Mouse (Mus musculus): ENCODE measurements around the gene Als2cl. TPM values are rescaled to one million over a fixed set of nuclear protein-coding genes. Genes with fewer than 3 reads are reported as not detected.

Gene Als2cl
- total and polyA plus RNA-seq, 2 experiments from 2014 or later, result 1.2 to 9.0 TPM

- no peak for TF ChIP-seq CTCF (IDR thresholded peaks at IDR 0.05)
- Histone ChIP-seq H3K4me3 (ENCODE audit: low read depth, low read length) (no peak overlapping the region), H3K9me3 (ENCODE audit: low read length) (no peaks in the 10 kb centered on the region), H3K4me1 (ENCODE audit: insufficient read depth, low read length) (no peaks in the 10 kb centered on the region), H3K4me2 (ENCODE audit: low read depth, low read length, poor library complexity, severe bottlenecking) (no peak overlapping the region), H3K9ac (replicated peaks; ENCODE audit: low read length, poor library complexity, severe bottlenecking) (no peak overlapping the region), H3K27me3 (ENCODE audit: insufficient read depth, low read length) (peaks cover 10% of the 10 kb centered on the region; the same call in 1 of the 2 replicates), H3K36me3 (ENCODE audit: insufficient read depth, low read length) (no peaks in the 10 kb centered on the region), H3K27ac (ENCODE audit: low read depth, low read length) (no peak overlapping the region)
- ATAC-seq (ENCODE audit: low FRiP score) (no peak), DNase-seq (ENCODE audit: low spot score) (no peak)
- WGBS, result 23% methylated on average over 20 of the region's 20 CpGs
Observed at GRCm38 (mm10) chr9:110946548-110947044, 66.9 kb downstream of the Als2cl start.

- Histone ChIP-seq H3K4me3 (ENCODE audit: low read depth, low read length) (no peak overlapping the region), H3K36me3 (ENCODE audit: insufficient read depth, low read length) (no peaks in the 10 kb centered on the region), H3K4me1 (ENCODE audit: insufficient read depth, low read length) (no peaks in the 10 kb centered on the region), H3K27ac (ENCODE audit: low read depth, low read length) (no peak overlapping the region), H3K4me2 (ENCODE audit: low read depth, low read length, poor library complexity, severe bottlenecking) (no peak overlapping the region), H3K27me3 (ENCODE audit: insufficient read depth, low read length) (peaks cover 10% of the 10 kb centered on the region; the same call in 1 of the 2 replicates), H3K9ac (replicated peaks; ENCODE audit: low read length, poor library complexity, severe bottlenecking) (no peak overlapping the region), H3K9me3 (ENCODE audit: low read length) (no peaks in the 10 kb centered on the region)
- no peak for DNase-seq (ENCODE audit: low spot score)
- WGBS, result 14% methylated on average over 6 of the region's 6 CpGs
- ATAC-seq (ENCODE audit: low FRiP score), result no peak
- TF ChIP-seq CTCF (IDR thresholded peaks at IDR 0.05), result no peak
Observed at GRCm38 (mm10) chr9:110947261-110947661, 67.6 kb downstream of the Als2cl start.

- H3K9me3 ChIP-seq (ENCODE audit: low read length), result no peaks in the 10 kb centered on the region
- 45% methylated on average over 6 of the region's 6 CpGs for WGBS
- no peak overlapping the region for H3K27ac ChIP-seq (ENCODE audit: low read depth, low read length)
- DNase-seq (ENCODE audit: low spot score), result no peak
- no peaks in the 10 kb centered on the region for H3K4me1 ChIP-seq (ENCODE audit: insufficient read depth, low read length)
- no peak for TF ChIP-seq CTCF (IDR thresholded peaks at IDR 0.05)
- no peak overlapping the region for H3K4me2 ChIP-seq (ENCODE audit: low read depth, low read length, poor library complexity, severe bottlenecking)
- no peak overlapping the region for H3K9ac ChIP-seq (replicated peaks; ENCODE audit: low read length, poor library complexity, severe bottlenecking)
- ATAC-seq (ENCODE audit: low FRiP score), result no peak
- peaks cover 10% of the 10 kb centered on the region; the same call in 1 of the 2 replicates for H3K27me3 ChIP-seq (ENCODE audit: insufficient read depth, low read length)
- H3K4me3 ChIP-seq (ENCODE audit: low read depth, low read length), result no peak overlapping the region
- no peaks in the 10 kb centered on the region for H3K36me3 ChIP-seq (ENCODE audit: insufficient read depth, low read length)
Observed at GRCm38 (mm10) chr9:110947900-110948299, 68.2 kb downstream of the Als2cl start.

DNA sequence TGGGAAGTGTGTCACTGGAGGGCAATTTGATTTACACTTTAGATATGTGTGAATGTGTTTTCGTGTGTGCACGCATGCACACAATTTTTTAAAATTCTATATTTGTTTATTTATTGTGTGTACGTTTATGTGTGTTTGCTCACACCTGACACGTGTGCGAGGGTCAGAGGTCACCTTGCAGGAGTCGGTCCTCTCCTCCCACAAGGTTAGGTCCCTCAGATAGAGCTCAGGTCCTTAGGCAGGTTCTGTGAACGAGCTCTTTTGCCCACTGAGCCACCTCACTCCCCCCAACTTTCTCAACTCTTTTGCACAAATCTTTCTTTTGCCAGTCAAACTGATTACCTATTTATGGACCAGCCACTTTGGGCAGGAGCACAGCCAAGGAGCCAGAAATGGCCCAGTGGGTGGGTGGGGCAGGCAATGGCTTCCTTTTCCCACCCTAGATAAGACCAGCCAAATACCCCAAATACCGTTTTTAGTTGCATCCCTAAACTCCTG is 69.2 kb downstream of the Als2cl start:
- Histone ChIP-seq H3K4me1 (ENCODE audit: insufficient read depth, low read length) (no peaks in the 10 kb centered on the region), H3K9me3 (ENCODE audit: low read length) (no peaks in the 10 kb centered on the region), H3K27ac (ENCODE audit: low read depth, low read length) (no peak overlapping the region), H3K4me2 (ENCODE audit: low read depth, low read length, poor library complexity, severe bottlenecking) (no peak overlapping the region), H3K27me3 (ENCODE audit: insufficient read depth, low read length) (peaks cover 10% of the 10 kb centered on the region; the same call in 1 of the 2 replicates), H3K4me3 (ENCODE audit: low read depth, low read length) (no peak overlapping the region), H3K36me3 (ENCODE audit: insufficient read depth, low read length) (no peaks in the 10 kb centered on the region), H3K9ac (replicated peaks; ENCODE audit: low read length, poor library complexity, severe bottlenecking) (no peak overlapping the region)
- ATAC-seq (ENCODE audit: low FRiP score), result no peak
- no peak for DNase-seq (ENCODE audit: low spot score)
- no peak for TF ChIP-seq CTCF (IDR thresholded peaks at IDR 0.05)
- 66% methylated on average over 8 of the region's 8 CpGs for WGBS

DNA sequence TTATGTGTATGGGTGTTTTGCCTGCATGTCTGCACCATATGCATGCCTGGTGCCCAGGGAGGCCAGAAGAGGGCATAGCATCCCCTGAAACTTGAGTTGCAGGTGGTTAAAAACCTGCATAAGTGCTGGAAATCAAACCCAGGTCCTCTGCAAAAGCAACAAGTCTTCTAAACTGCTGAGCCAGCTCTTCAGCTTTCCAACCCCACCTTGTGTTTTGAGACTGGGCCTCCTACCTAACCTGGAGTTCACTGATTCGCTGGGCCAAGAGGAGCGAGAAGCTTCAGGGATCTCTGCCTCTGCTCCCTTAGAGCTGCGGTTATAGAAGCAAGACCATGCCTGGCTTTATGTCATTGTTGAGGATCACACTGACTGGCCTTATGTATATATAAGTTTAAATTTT is 70.4 kb downstream of the Als2cl start:
- WGBS, result 97% methylated on average over 3 of the region's 3 CpGs
- ATAC-seq (ENCODE audit: low FRiP score), result no peak

More for the DNA sequence above, 70.4 kb downstream of the Als2cl start:
- TF ChIP-seq CTCF (IDR thresholded peaks at IDR 0.05), result no peak
- H3K4me3 ChIP-seq (ENCODE audit: low read depth, low read length), result no peak overlapping the region
- H3K27me3 ChIP-seq (ENCODE audit: insufficient read depth, low read length), result peaks cover 9% of the 10 kb centered on the region; the same call in 1 of the 2 replicates
- H3K27ac ChIP-seq (ENCODE audit: low read depth, low read length), result no peak overlapping the region
- H3K4me1 ChIP-seq (ENCODE audit: insufficient read depth, low read length), result no peaks in the 10 kb centered on the region
- H3K9me3 ChIP-seq (ENCODE audit: low read length), result no peaks in the 10 kb centered on the region
- H3K36me3 ChIP-seq (ENCODE audit: insufficient read depth, low read length), result no peaks in the 10 kb centered on the region
- H3K9ac ChIP-seq (replicated peaks; ENCODE audit: low read length, poor library complexity, severe bottlenecking), result no peak overlapping the region
- no peak overlapping the region for H3K4me2 ChIP-seq (ENCODE audit: low read depth, low read length, poor library complexity, severe bottlenecking)
- no peak for DNase-seq (ENCODE audit: low spot score)

Small RNA genes within 50 kb of the gene (microRNA-seq; reads per million reads assigned to microRNA genes)
- not detected for gene Gm24269 (ENCODE audit: borderline number of aligned reads)

Other genes with a start within 250 kb of the Als2cl start
- gene Nbeal2, start 225.7 kb upstream of the Als2cl start, total RNA-seq (2014; rRNA removed), result 9.3 and 11.5 TPM in 2 replicates
- 3.9 and 4.0 TPM in 2 replicates for gene Nbeal2, start 225.7 kb upstream of the Als2cl start, polyA plus RNA-seq (2015; fragmentation: Nextera tagmentation; extraction: Ambion mirVana)
- 25.0 and 51.6 TPM in 2 replicates for gene Ccdc12, start 223.4 kb upstream of the Als2cl start, total RNA-seq (2014; rRNA removed)
- gene Ccdc12, start 223.4 kb upstream of the Als2cl start, polyA plus RNA-seq (2015; fragmentation: Nextera tagmentation; extraction: Ambion mirVana), result 102 and 106 TPM in 2 replicates
- gene Myl3, start 138.0 kb upstream of the Als2cl start, total RNA-seq (2014; rRNA removed), result 0.66 TPM in 1 of 2 replicates, not detected in the other
- gene Myl3, start 138.0 kb upstream of the Als2cl start, polyA plus RNA-seq (2015; fragmentation: Nextera tagmentation; extraction: Ambion mirVana), result 0.29 TPM in 1 of 2 replicates, not detected in the other
- gene Pth1r, start 132.7 kb upstream of the Als2cl start, total RNA-seq (2014; rRNA removed), result 14.6 and 20.8 TPM in 2 replicates
- gene Pth1r, start 132.7 kb upstream of the Als2cl start, polyA plus RNA-seq (2015; fragmentation: Nextera tagmentation; extraction: Ambion mirVana), result 7.9 and 8.3 TPM in 2 replicates
- not detected in 2 replicates for gene Prss42, start 81.7 kb upstream of the Als2cl start, total RNA-seq (2014; rRNA removed)
- gene Prss42, start 81.7 kb upstream of the Als2cl start, polyA plus RNA-seq (2015; fragmentation: Nextera tagmentation; extraction: Ambion mirVana), result not detected in 2 replicates
- not detected in 2 replicates for gene Prss44, start 65.9 kb upstream of the Als2cl start, total RNA-seq (2014; rRNA removed)
- not detected in 2 replicates for gene Prss44, start 65.9 kb upstream of the Als2cl start, polyA plus RNA-seq (2015; fragmentation: Nextera tagmentation; extraction: Ambion mirVana)
- gene Prss43, start 53.2 kb upstream of the Als2cl start, total RNA-seq (2014; rRNA removed), result not detected in 2 replicates
- gene Prss43, start 53.2 kb upstream of the Als2cl start, polyA plus RNA-seq (2015; fragmentation: Nextera tagmentation; extraction: Ambion mirVana), result 0.11 and 0.31 TPM in 2 replicates
- gene Prss45, start 45.3 kb upstream of the Als2cl start, total RNA-seq (2014; rRNA removed), result 1.2 TPM in 1 of 2 replicates, not detected in the other
- gene Prss45, start 45.3 kb upstream of the Als2cl start, polyA plus RNA-seq (2015; fragmentation: Nextera tagmentation; extraction: Ambion mirVana), result 0.46 and 0.54 TPM in 2 replicates
- gene Prss46, start 35.4 kb upstream of the Als2cl start, total RNA-seq (2014; rRNA removed), result not detected in 2 replicates
- gene Prss46, start 35.4 kb upstream of the Als2cl start, polyA plus RNA-seq (2015; fragmentation: Nextera tagmentation; extraction: Ambion mirVana), result 0.12 TPM in 1 of 2 replicates, not detected in the other
- 0.57 and 1.0 TPM in 2 replicates for gene Prss50, start 21.9 kb upstream of the Als2cl start, total RNA-seq (2014; rRNA removed)
- gene Prss50, start 21.9 kb upstream of the Als2cl start, polyA plus RNA-seq (2015; fragmentation: Nextera tagmentation; extraction: Ambion mirVana), result 1.3 and 1.5 TPM in 2 replicates
- 3.7 and 7.6 TPM in 2 replicates for gene Tmie, start 243 bp downstream of the Als2cl start, total RNA-seq (2014; rRNA removed)
- gene Tmie, start 243 bp downstream of the Als2cl start, polyA plus RNA-seq (2015; fragmentation: Nextera tagmentation; extraction: Ambion mirVana), result 6.6 and 7.6 TPM in 2 replicates
- not detected in 2 replicates for gene Fam240a, start 37.0 kb downstream of the Als2cl start, total RNA-seq (2014; rRNA removed)
- gene Fam240a, start 37.0 kb downstream of the Als2cl start, polyA plus RNA-seq (2015; fragmentation: Nextera tagmentation; extraction: Ambion mirVana), result not detected in 2 replicates
- not detected in 2 replicates for gene Tdgf1, start 66.3 kb downstream of the Als2cl start, total RNA-seq (2014; rRNA removed)
- not detected in 2 replicates for gene Tdgf1, start 66.3 kb downstream of the Als2cl start, polyA plus RNA-seq (2015; fragmentation: Nextera tagmentation; extraction: Ambion mirVana)
- 0.28 and 0.93 TPM in 2 replicates for gene Lrrc2, start 71.7 kb downstream of the Als2cl start, total RNA-seq (2014; rRNA removed)
- gene Lrrc2, start 71.7 kb downstream of the Als2cl start, polyA plus RNA-seq (2015; fragmentation: Nextera tagmentation; extraction: Ambion mirVana), result 1.1 TPM in 2 replicates
- gene Rtp3, start 110.7 kb downstream of the Als2cl start, total RNA-seq (2014; rRNA removed), result not detected in 2 replicates
- 0.06 TPM in 1 of 2 replicates, not detected in the other for gene Rtp3, start 110.7 kb downstream of the Als2cl start, polyA plus RNA-seq (2015; fragmentation: Nextera tagmentation; extraction: Ambion mirVana)
- 0.93 TPM in 1 of 2 replicates, not detected in the other for gene Ltf, start 139.4 kb downstream of the Als2cl start, total RNA-seq (2014; rRNA removed)
- gene Ltf, start 139.4 kb downstream of the Als2cl start, polyA plus RNA-seq (2015; fragmentation: Nextera tagmentation; extraction: Ambion mirVana), result 0.82 and 1.4 TPM in 2 replicates
- gene Ccrl2, start 177.6 kb downstream of the Als2cl start, total RNA-seq (2014; rRNA removed), result 0.82 and 0.85 TPM in 2 replicates
- gene Ccrl2, start 177.6 kb downstream of the Als2cl start, polyA plus RNA-seq (2015; fragmentation: Nextera tagmentation; extraction: Ambion mirVana), result 1.1 and 1.2 TPM in 2 replicates
- gene Lrrfip2, start 237.7 kb downstream of the Als2cl start, total RNA-seq (2014; rRNA removed), result 23.7 and 32.7 TPM in 2 replicates
- 42.2 and 44.0 TPM in 2 replicates for gene Lrrfip2, start 237.7 kb downstream of the Als2cl start, polyA plus RNA-seq (2015; fragmentation: Nextera tagmentation; extraction: Ambion mirVana)